Mouse (Mus musculus): ENCODE measurements around the gene Gm4303.
"Not testable (repeated sequence)": the region's sequence is repeated elsewhere in the genome, so short reads cannot be mapped to it uniquely, and the experiment has no call there.

Gene Gm4303

GRCm38 (mm10) chr10:100345672-100346071 is at the start of gene Gm4303:
Gene Gm4303 (plus strand): TSS chr10:100345972.
- not testable (repeated sequence) for DNase-seq (ENCODE audit: low read depth, low spot score)

- no peak for DNase-seq (ENCODE audit: low read depth, low spot score)
These were observed 49.7 kb upstream of the Gm4303 start for GRCm38 (mm10) chr10:100296105-100296504.

GRCm38 (mm10) chr10:100300106-100300505 is 45.7 kb upstream of the Gm4303 start:
- not testable (repeated sequence) for DNase-seq (ENCODE audit: low read depth, low spot score)

DNA sequence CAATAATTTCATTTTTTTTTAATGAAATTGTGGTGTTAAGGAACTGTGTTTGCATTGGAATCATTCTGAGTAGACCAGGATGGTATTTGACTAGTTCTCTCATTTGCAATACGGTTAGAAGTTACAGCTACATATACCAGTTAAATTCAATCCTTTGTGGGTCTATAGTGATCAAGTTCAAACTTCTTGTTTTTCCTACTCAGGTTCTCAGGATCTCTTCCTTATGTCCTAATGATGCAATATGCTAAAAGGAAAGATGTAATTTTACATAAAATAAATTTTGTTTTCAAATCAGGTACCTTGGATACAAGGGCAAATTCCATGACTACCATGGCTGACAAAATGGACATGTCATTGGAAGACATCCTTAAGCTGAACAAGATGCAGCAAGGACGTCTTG is 10.4 kb upstream of the Gm4303 start, which contains the start of gene Gm4301:
TSS of gene Gm4301 (plus strand) at position 301 of the 400 bp plus-strand sequence.
- not testable (repeated sequence) for DNase-seq (ENCODE audit: low read depth, low spot score)

DNA sequence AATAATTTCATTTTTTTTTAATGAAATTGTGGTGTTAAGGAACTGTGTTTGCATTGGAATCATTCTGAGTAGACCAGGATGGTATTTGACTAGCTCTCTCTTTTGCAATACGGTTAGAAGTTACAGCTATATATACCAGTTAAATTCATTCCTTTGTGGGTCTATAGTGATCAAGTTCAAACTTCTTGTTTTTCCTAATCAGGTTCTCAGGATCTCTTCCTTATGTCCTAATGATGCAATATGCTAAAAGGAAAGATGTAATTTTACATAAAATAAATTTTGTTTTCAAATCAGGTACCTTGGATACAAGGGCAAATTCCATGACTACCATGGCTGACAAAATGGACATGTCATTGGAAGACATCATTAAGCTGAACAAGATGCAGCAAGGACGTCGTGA is 5.2 kb upstream of the Gm4303 start, which contains the start of gene Gm4302:
TSS of gene Gm4302 (plus strand) at position 301 of the 400 bp plus-strand sequence.
- DNase-seq (ENCODE audit: low read depth, low spot score): not testable (repeated sequence)

- DNase-seq (ENCODE audit: low read depth, low spot score): not testable (repeated sequence)
These were observed 5.0 kb downstream of the Gm4303 start, which contains the start of gene Gm4305 for GRCm38 (mm10) chr10:100350793-100351192. Gene Gm4305 (plus strand): TSS chr10:100351093.

GRCm38 (mm10) chr10:100356841-100357240 is 11.1 kb downstream of the Gm4303 start:
- DNase-seq (ENCODE audit: low read depth, low spot score): not testable (repeated sequence)

GRCm38 (mm10) chr10:100361038-100361437 is 15.3 kb downstream of the Gm4303 start, which contains the start of gene Gm4307:
Gene Gm4307 (plus strand): TSS chr10:100361338.
- not testable (repeated sequence) for DNase-seq (ENCODE audit: low read depth, low spot score)

GRCm38 (mm10) chr10:100382460-100382859 is 36.7 kb downstream of the Gm4303 start, which contains the start of gene Gm4312:
Gene Gm4312 (minus strand): TSS chr10:100382560.
- not testable (repeated sequence) for DNase-seq (ENCODE audit: low read depth, low spot score)
